Mouse (Mus musculus) ovary, postnatal 14 days (tissue): Measurements from ENCODE around the gene Ggnbp2.

Experiments
- DNase-seq: peaks from one replicate; pipeline ENCODE4 v3.0.0; 2022; ENCODE audit warnings: low spot score

The Ggnbp2 gene

GRCm38 (mm10) chr11:84822487-84822886 is 48.1 kb downstream of the Ggnbp2 start:
- no peak for DNase-seq

- DNase-seq, result no peak
Measured at GRCm38 (mm10) chr11:84821131-84821770, 49.4 kb downstream of the Ggnbp2 start.

GRCm38 (mm10) chr11:84818961-84819692 is 51.5 kb downstream of the Ggnbp2 start, which contains the start of gene Mrm1:
Gene Mrm1, minus strand, starts transcription at chr11:84819515.
- peak; percentile 86 for DNase-seq

GRCm38 (mm10) chr11:84818085-84818960 is 52.3 kb downstream of the Ggnbp2 start:
- peak; percentile 48 for DNase-seq

GRCm38 (mm10) chr11:84817362-84817761 is 53.3 kb downstream of the Ggnbp2 start:
- DNase-seq, result no peak

GRCm38 (mm10) chr11:84813724-84814510 is 56.7 kb downstream of the Ggnbp2 start:
- DNase-seq, result peak; percentile 71

- no peak for DNase-seq
Measured at GRCm38 (mm10) chr11:84804373-84804772, 66.2 kb downstream of the Ggnbp2 start.

- peak; percentile 74 for DNase-seq
Measured at GRCm38 (mm10) chr11:84797627-84798353, 72.8 kb downstream of the Ggnbp2 start.

- no peak for DNase-seq
Measured at GRCm38 (mm10) chr11:84797026-84797425, 73.6 kb downstream of the Ggnbp2 start.

- peak; percentile 61 for DNase-seq
Measured at GRCm38 (mm10) chr11:84794496-84795113, 76.0 kb downstream of the Ggnbp2 start.

GRCm38 (mm10) chr11:84793545-84793944 is 77.1 kb downstream of the Ggnbp2 start:
- no peak for DNase-seq

GRCm38 (mm10) chr11:84790383-84790782 is 80.2 kb downstream of the Ggnbp2 start:
- DNase-seq, result no peak
